Mouse (Mus musculus): ENCODE data around the gene Apbb2.

Apbb2 gene

GRCm38 (mm10) chr5:66453106-66453505 lies 165.5 kb downstream of the Apbb2 start:
- no peaks in the 10 kb centered on the region for H3K9me3 ChIP-seq (ENCODE audit: low read length)
- no peaks in the 10 kb centered on the region for H3K4me1 ChIP-seq (replicated peaks; ENCODE audit: low read depth, low read length)
- no peaks in the 10 kb centered on the region for H3K27me3 ChIP-seq (ENCODE audit: insufficient read depth, low read length)
- H3K4me3 ChIP-seq (replicated peaks; ENCODE audit: low read length) = no peak overlapping the region
- peaks cover 12% of the 10 kb centered on the region for H3K36me3 ChIP-seq (ENCODE audit: insufficient read depth, low read length)
- TF ChIP-seq POU5F1 (IDR thresholded peaks at IDR 0.05; ENCODE audit: borderline replicate concordance, low read length) (no peak), CTCF (conservative IDR thresholded peaks at IDR 0.05; ENCODE audit: low read length) (no peak), NANOG (IDR thresholded peaks at IDR 0.05; ENCODE audit: borderline replicate concordance, low read length) (no peak)

- Histone ChIP-seq H3K4me1 (replicated peaks; ENCODE audit: low read depth, low read length) (no peaks in the 10 kb centered on the region), H3K27me3 (ENCODE audit: insufficient read depth, low read length) (no peaks in the 10 kb centered on the region), H3K4me3 (replicated peaks; ENCODE audit: low read length) (no peak overlapping the region), H3K9me3 (ENCODE audit: low read length) (no peaks in the 10 kb centered on the region), H3K36me3 (ENCODE audit: insufficient read depth, low read length) (peaks cover 12% of the 10 kb centered on the region)
- TF ChIP-seq NANOG (IDR thresholded peaks at IDR 0.05; ENCODE audit: borderline replicate concordance, low read length) = no peak
Measured at GRCm38 (mm10) chr5:66451561-66451960, 167.0 kb downstream of the Apbb2 start.

GRCm38 (mm10) chr5:66445497-66445896 lies 173.1 kb downstream of the Apbb2 start:
- Histone ChIP-seq H3K27me3 (ENCODE audit: insufficient read depth, low read length) (no peaks in the 10 kb centered on the region), H3K36me3 (ENCODE audit: insufficient read depth, low read length) (no peaks in the 10 kb centered on the region), H3K4me3 (replicated peaks; ENCODE audit: low read length) (no peak overlapping the region), H3K9me3 (ENCODE audit: low read length) (no peaks in the 10 kb centered on the region), H3K4me1 (replicated peaks; ENCODE audit: low read depth, low read length) (no peaks in the 10 kb centered on the region)
- no peak for TF ChIP-seq NANOG (IDR thresholded peaks at IDR 0.05; ENCODE audit: borderline replicate concordance, low read length)
- TF ChIP-seq POU5F1 (IDR thresholded peaks at IDR 0.05; ENCODE audit: borderline replicate concordance, low read length) = no peak
- no peak for TF ChIP-seq CTCF (conservative IDR thresholded peaks at IDR 0.05; ENCODE audit: low read length)

GRCm38 (mm10) chr5:66442260-66442659 lies 176.3 kb downstream of the Apbb2 start:
- H3K4me3 ChIP-seq (replicated peaks; ENCODE audit: low read length) = no peak overlapping the region
- no peaks in the 10 kb centered on the region for H3K27me3 ChIP-seq (ENCODE audit: insufficient read depth, low read length)
- TF ChIP-seq CTCF (conservative IDR thresholded peaks at IDR 0.05; ENCODE audit: low read length) (no peak), NANOG (IDR thresholded peaks at IDR 0.05; ENCODE audit: borderline replicate concordance, low read length) (no peak), POU5F1 (IDR thresholded peaks at IDR 0.05; ENCODE audit: borderline replicate concordance, low read length) (no peak)
- H3K36me3 ChIP-seq (ENCODE audit: insufficient read depth, low read length) = no peaks in the 10 kb centered on the region
- no peaks in the 10 kb centered on the region for H3K4me1 ChIP-seq (replicated peaks; ENCODE audit: low read depth, low read length)
- no peaks in the 10 kb centered on the region for H3K9me3 ChIP-seq (ENCODE audit: low read length)

- Histone ChIP-seq H3K4me1 (replicated peaks; ENCODE audit: low read depth, low read length) (no peaks in the 10 kb centered on the region), H3K36me3 (ENCODE audit: insufficient read depth, low read length) (no peaks in the 10 kb centered on the region), H3K27me3 (ENCODE audit: insufficient read depth, low read length) (no peaks in the 10 kb centered on the region), H3K9me3 (ENCODE audit: low read length) (no peaks in the 10 kb centered on the region), H3K4me3 (replicated peaks; ENCODE audit: low read length) (no peak overlapping the region)
- no peak for TF ChIP-seq POU5F1 (IDR thresholded peaks at IDR 0.05; ENCODE audit: borderline replicate concordance, low read length)
- no peak for TF ChIP-seq NANOG (IDR thresholded peaks at IDR 0.05; ENCODE audit: borderline replicate concordance, low read length)
- no peak for TF ChIP-seq CTCF (conservative IDR thresholded peaks at IDR 0.05; ENCODE audit: low read length)
Measured at GRCm38 (mm10) chr5:66436791-66437246, 181.8 kb downstream of the Apbb2 start.

GRCm38 (mm10) chr5:66435158-66435557 lies 183.4 kb downstream of the Apbb2 start:
- H3K9me3 ChIP-seq (ENCODE audit: low read length) = no peaks in the 10 kb centered on the region
- no peak for TF ChIP-seq POU5F1 (IDR thresholded peaks at IDR 0.05; ENCODE audit: borderline replicate concordance, low read length)
- no peak for TF ChIP-seq CTCF (conservative IDR thresholded peaks at IDR 0.05; ENCODE audit: low read length)
- no peak for TF ChIP-seq NANOG (IDR thresholded peaks at IDR 0.05; ENCODE audit: borderline replicate concordance, low read length)
- H3K27me3 ChIP-seq (ENCODE audit: insufficient read depth, low read length) = no peaks in the 10 kb centered on the region
- no peaks in the 10 kb centered on the region for H3K4me1 ChIP-seq (replicated peaks; ENCODE audit: low read depth, low read length)
- no peaks in the 10 kb centered on the region for H3K36me3 ChIP-seq (ENCODE audit: insufficient read depth, low read length)
- H3K4me3 ChIP-seq (replicated peaks; ENCODE audit: low read length) = no peak overlapping the region

- no peaks in the 10 kb centered on the region for H3K9me3 ChIP-seq (ENCODE audit: low read length)
- H3K4me1 ChIP-seq (replicated peaks; ENCODE audit: low read depth, low read length) = peaks cover 21% of the 10 kb centered on the region
- no peak overlapping the region for H3K4me3 ChIP-seq (replicated peaks; ENCODE audit: low read length)
- H3K27me3 ChIP-seq (ENCODE audit: insufficient read depth, low read length) = peaks cover 5% of the 10 kb centered on the region
- no peak for TF ChIP-seq POU5F1 (IDR thresholded peaks at IDR 0.05; ENCODE audit: borderline replicate concordance, low read length)
- no peak for TF ChIP-seq CTCF (conservative IDR thresholded peaks at IDR 0.05; ENCODE audit: low read length)
- no peak for TF ChIP-seq NANOG (IDR thresholded peaks at IDR 0.05; ENCODE audit: borderline replicate concordance, low read length)
- H3K36me3 ChIP-seq (ENCODE audit: insufficient read depth, low read length) = no peaks in the 10 kb centered on the region
Measured at GRCm38 (mm10) chr5:66429076-66429475, 189.5 kb downstream of the Apbb2 start.

- TF ChIP-seq POU5F1 (IDR thresholded peaks at IDR 0.05; ENCODE audit: borderline replicate concordance, low read length) (no peak), CTCF (conservative IDR thresholded peaks at IDR 0.05; ENCODE audit: low read length) (no peak), NANOG (IDR thresholded peaks at IDR 0.05; ENCODE audit: borderline replicate concordance, low read length) (peak; percentile 95)
- Histone ChIP-seq H3K9me3 (ENCODE audit: low read length) (no peaks in the 10 kb centered on the region), H3K36me3 (ENCODE audit: insufficient read depth, low read length) (no peaks in the 10 kb centered on the region), H3K4me3 (replicated peaks; ENCODE audit: low read length) (no peak overlapping the region), H3K27me3 (ENCODE audit: insufficient read depth, low read length) (peaks cover 5% of the 10 kb centered on the region), H3K4me1 (replicated peaks; ENCODE audit: low read depth, low read length) (peaks cover 21% of the 10 kb centered on the region)
Measured at GRCm38 (mm10) chr5:66428071-66428470, 190.5 kb downstream of the Apbb2 start.

- TF ChIP-seq CTCF (conservative IDR thresholded peaks at IDR 0.05; ENCODE audit: low read length) = peak; percentile 81
- no peak for TF ChIP-seq NANOG (IDR thresholded peaks at IDR 0.05; ENCODE audit: borderline replicate concordance, low read length)
- no peak for TF ChIP-seq POU5F1 (IDR thresholded peaks at IDR 0.05; ENCODE audit: borderline replicate concordance, low read length)
- Histone ChIP-seq H3K4me1 (replicated peaks; ENCODE audit: low read depth, low read length) (peaks cover 18% of the 10 kb centered on the region), H3K9me3 (ENCODE audit: low read length) (no peaks in the 10 kb centered on the region), H3K27me3 (ENCODE audit: insufficient read depth, low read length) (peaks cover 2% of the 10 kb centered on the region; the same call in 1 of the 2 replicates), H3K36me3 (ENCODE audit: insufficient read depth, low read length) (peaks cover 4% of the 10 kb centered on the region; the same call in 1 of the 2 replicates), H3K4me3 (replicated peaks; ENCODE audit: low read length) (no peak overlapping the region)
Measured at GRCm38 (mm10) chr5:66423909-66424308, 194.7 kb downstream of the Apbb2 start.
